Mouse (Mus musculus) midbrain, postnatal 0 days (tissue): ENCODE measurements at regions not wholly inside any gene's neighbourhood (a gene's known extent, or its start where the extent isn't known, plus 50 kb on each side); places are given as distances from the start of the nearest gene placed in this dataset.

Experiments
- ATAC-seq: fragments of 200-750 bp; cut with Nextera tagmentation; 2 replicates; pipeline ENCODE4 v1.8.0; 2017; ENCODE audit warnings: moderate number of reproducible peaks, mild to moderate bottlenecking, moderate TSS enrichment, moderate library complexity; ENCODE audit not compliant: low FRiP score
- DNase-seq: peaks from one replicate; pipeline ENCODE4 v3.0.0-alpha.2; 2015; ENCODE audit warnings: low spot score
- H3K27ac ChIP-seq: fragments of 300-500 bp; sonication (generic); 2 replicates; pipeline ENCODE4 v1.5.1; 2014; ENCODE audit warnings: low read depth, mild to moderate bottlenecking, low read length, mixed read lengths
- H3K27me3 ChIP-seq: fragments of 300-500 bp; sonication (generic); 2 replicates; pipeline ENCODE4 v1.6.1; 2014; ENCODE audit warnings: low read length, control low read depth, mixed read lengths; ENCODE audit not compliant: insufficient read depth
- H3K36me3 ChIP-seq: fragments of 300-500 bp; sonication (generic); 2 replicates; pipeline ENCODE4 v1.6.1; 2014; ENCODE audit warnings: low read length, control low read depth, mixed read lengths; ENCODE audit not compliant: insufficient read depth
- H3K4me1 ChIP-seq: fragments of 300-500 bp; sonication (generic); 2 replicates; pipeline ENCODE4 v1.6.1; 2014; ENCODE audit warnings: mild to moderate bottlenecking, control low read depth, antibody characterized with exemption, low read length, mixed read lengths; ENCODE audit not compliant: insufficient read depth
- H3K4me2 ChIP-seq: fragments of 300-500 bp; sonication (generic); 2 replicates; pipeline ENCODE4 v1.6.1; 2014; ENCODE audit warnings: low read depth, mild to moderate bottlenecking, low read length, mixed read lengths; ENCODE audit not compliant: poor library complexity, severe bottlenecking
- H3K4me3 ChIP-seq: fragments of 300-500 bp; sonication (generic); 2 replicates; pipeline ENCODE4 v1.5.1; 2014; ENCODE audit warnings: low read depth, mild to moderate bottlenecking, low read length, moderate library complexity
- H3K9ac ChIP-seq: fragments of 300-500 bp; sonication (generic); replicated peaks from 2 replicates; pipeline ENCODE4 v1.6.1; 2014; ENCODE audit warnings: mild to moderate bottlenecking, low read length, moderate library complexity, mixed read lengths; ENCODE audit not compliant: poor library complexity, severe bottlenecking
- H3K9me3 ChIP-seq: fragments of 300-500 bp; sonication (generic); 2 replicates; pipeline ENCODE4 v1.6.1; 2016; ENCODE audit warnings: low read length, control low read depth
- CTCF ChIP-seq: IDR thresholded peaks from 2 replicates; pipeline ENCODE4 v1.5.1; 2016; ENCODE audit warnings: antibody characterized with exemption, mild to moderate bottlenecking
- WGBS: fragments of 180-500 bp; shearing (Covaris S2); extraction: QIAGEN DNeasy Blood & Tissue Kit; methylation state at CpG from one replicate; pipeline ENCODE4 v1.1.7; 2014; 5-methylcytosine and 5-hydroxymethylcytosine counted together

DNA sequence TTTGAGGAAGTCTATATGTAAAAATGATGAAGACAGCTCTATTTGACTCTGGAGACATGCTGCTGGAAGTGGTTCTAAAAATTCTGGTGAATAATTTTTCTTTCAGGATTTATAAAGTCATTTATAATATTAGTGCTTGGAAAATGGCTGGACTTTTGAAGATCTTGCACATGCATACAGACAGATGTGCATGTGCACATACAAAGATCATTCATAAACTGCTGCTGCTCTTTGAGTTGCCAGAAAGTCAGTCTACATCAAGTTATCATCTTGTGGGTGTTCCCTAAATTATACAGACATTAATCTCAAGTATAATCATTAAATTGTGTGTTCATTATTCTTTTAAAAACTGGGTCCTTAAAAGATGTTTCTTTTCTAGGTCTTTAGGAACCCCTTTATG lies 1220.2 kb downstream of the Efnb2 start:
- Histone ChIP-seq H3K4me1 (no peaks in the 10 kb centered on the region), H3K4me3 (no peak overlapping the region), H3K27me3 (no peaks in the 10 kb centered on the region), H3K9me3 (no peaks in the 10 kb centered on the region), H3K9ac (no peak overlapping the region), H3K27ac (no peak overlapping the region), H3K36me3 (no peaks in the 10 kb centered on the region), H3K4me2 (no peak overlapping the region)
- no peak for TF ChIP-seq CTCF
- DNase-seq (no peak), ATAC-seq (no peak)

DNA sequence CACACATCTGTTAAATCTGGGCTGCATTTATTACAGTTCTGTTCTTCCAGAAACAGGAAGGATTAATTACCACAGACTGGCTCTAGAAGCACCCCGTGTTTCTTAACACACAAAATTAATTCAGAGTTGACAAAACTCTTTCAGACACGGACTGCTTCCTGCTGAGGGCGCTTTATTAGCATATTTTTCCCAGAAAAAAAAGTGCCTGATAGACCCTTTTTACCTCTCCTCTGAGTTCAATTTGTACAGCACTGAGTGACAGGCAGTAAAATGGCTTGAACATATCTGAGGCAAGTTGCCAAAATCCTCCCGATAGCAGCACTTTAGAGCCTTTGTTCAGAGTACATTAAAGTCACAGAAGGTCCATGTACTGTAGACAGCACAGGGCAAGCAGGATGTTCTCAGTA lies 1220.8 kb downstream of the Efnb2 start:
- Histone ChIP-seq H3K36me3 (no peaks in the 10 kb centered on the region), H3K4me1 (no peaks in the 10 kb centered on the region), H3K9me3 (no peaks in the 10 kb centered on the region), H3K4me2 (peak overlapping the region; percentile 32; the same call in 1 of the 2 replicates), H3K27me3 (no peaks in the 10 kb centered on the region), H3K9ac (no peak overlapping the region), H3K27ac (no peak overlapping the region), H3K4me3 (no peak overlapping the region)
- WGBS, result 3% methylated on average over 4 of the region's 4 CpGs
- TF ChIP-seq CTCF, result no peak
- ATAC-seq (peak; percentile 63), DNase-seq (peak; percentile 81)

DNA sequence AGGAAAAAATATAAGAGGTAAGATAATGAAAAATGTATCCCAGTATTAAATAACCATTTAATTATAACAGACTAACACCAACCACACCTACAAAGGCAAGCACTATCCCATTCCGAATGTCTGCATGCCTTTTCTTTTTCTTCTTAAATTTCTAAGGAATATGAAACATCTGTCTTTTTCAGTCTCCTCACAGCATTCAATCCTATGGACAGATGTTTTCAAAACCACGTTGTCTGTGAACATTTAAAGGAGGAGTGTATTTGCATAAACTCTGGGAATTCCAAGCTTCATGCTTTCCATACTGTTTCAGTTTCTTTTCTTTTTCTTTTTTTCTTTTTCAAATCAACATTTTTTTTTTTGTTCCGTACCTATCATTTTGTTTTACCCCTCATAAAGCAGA lies 1221.2 kb downstream of the Efnb2 start:
- ATAC-seq, result no peak
- Histone ChIP-seq H3K27ac (no peak overlapping the region), H3K36me3 (no peaks in the 10 kb centered on the region), H3K4me2 (no peak overlapping the region), H3K4me1 (no peaks in the 10 kb centered on the region), H3K4me3 (no peak overlapping the region), H3K9ac (no peak overlapping the region), H3K27me3 (no peaks in the 10 kb centered on the region), H3K9me3 (no peaks in the 10 kb centered on the region)
- DNase-seq, result no peak
- WGBS, result 15% methylated on average over 3 of the region's 3 CpGs
- no peak for TF ChIP-seq CTCF

DNA sequence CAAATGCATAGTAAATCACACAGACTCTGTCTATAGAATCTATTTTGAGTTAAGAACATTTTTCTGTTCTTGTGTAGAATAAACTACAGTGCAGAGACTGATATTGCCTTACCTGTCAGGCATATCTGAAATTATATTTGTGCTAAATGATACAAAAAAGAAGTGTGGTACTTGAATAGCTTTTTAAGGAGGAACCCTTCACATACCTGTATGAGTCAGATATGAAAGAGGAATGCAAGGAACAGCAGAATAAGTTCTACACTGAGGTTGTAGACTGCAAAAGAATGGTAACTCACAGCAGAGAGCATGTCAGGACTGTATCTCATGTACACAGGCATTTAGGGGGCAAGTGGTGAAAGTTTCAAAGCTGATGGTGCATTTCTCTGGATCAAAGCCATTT lies 1230.6 kb downstream of the Efnb2 start:
- Histone ChIP-seq H3K4me2 (no peak overlapping the region), H3K36me3 (no peaks in the 10 kb centered on the region), H3K9ac (no peak overlapping the region), H3K9me3 (no peaks in the 10 kb centered on the region), H3K27me3 (no peaks in the 10 kb centered on the region), H3K27ac (no peak overlapping the region), H3K4me1 (no peaks in the 10 kb centered on the region), H3K4me3 (no peak overlapping the region)
- no peak for TF ChIP-seq CTCF
- no peak for ATAC-seq
- DNase-seq, result no peak

DNA sequence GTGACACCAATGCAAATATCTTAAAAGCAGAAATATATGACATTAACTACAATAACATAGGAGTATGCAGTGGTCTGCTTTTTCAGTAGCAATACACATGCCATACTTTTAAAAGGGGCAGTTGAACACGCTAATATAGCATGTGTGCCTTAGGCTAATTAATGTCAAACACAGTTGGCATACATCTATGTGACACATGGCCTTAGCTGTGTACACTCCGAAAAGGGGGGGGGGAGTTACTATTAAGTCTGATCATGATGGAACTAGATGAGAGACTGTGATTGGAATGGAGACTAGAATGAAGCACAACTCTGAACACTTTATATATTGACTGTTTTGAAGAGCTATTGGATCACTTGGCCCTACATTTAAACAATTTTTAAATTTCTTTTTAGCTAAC lies 1262.9 kb downstream of the Efnb2 start:
- no peaks in the 10 kb centered on the region for H3K27me3 ChIP-seq
- 92% methylated on average over 2 of the region's 2 CpGs for WGBS
- no peaks in the 10 kb centered on the region for H3K36me3 ChIP-seq
- ATAC-seq (no peak), DNase-seq (no peak)
- no peak for TF ChIP-seq CTCF
- no peak overlapping the region for H3K4me2 ChIP-seq
- H3K9ac ChIP-seq, result no peak overlapping the region
- H3K4me1 ChIP-seq, result no peaks in the 10 kb centered on the region
- H3K27ac ChIP-seq, result no peak overlapping the region
- H3K4me3 ChIP-seq, result no peak overlapping the region
- no peaks in the 10 kb centered on the region for H3K9me3 ChIP-seq

DNA sequence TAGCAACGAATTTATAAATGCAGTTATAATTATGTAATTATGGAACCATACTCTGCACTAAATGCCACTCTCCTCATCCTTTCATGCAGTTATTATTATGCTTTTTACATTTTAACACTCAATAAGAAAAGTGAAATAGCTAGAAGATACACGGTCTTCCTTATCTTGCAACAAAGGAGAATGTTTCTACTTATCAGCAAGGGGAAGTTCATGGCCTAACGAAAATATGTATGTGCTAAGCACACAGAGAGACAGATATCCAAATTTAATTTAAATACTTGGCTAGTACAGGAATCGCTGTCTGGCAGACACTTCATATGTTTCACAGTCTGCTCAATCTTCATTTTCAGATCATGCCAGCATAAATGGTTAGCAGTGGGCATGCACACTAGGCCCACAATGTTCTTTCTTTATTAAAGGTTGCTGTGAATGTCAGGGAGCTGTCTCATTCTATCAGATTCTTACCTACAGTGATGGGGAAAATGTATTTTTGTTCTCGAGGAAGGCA lies 1263.6 kb downstream of the Efnb2 start:
- Histone ChIP-seq H3K27me3 (no peaks in the 10 kb centered on the region), H3K36me3 (no peaks in the 10 kb centered on the region), H3K4me3 (no peak overlapping the region), H3K4me2 (no peak overlapping the region), H3K9ac (no peak overlapping the region), H3K4me1 (no peaks in the 10 kb centered on the region), H3K9me3 (no peaks in the 10 kb centered on the region), H3K27ac (no peak overlapping the region)
- ATAC-seq (no peak), DNase-seq (no peak)
- WGBS, result 72% methylated on average over 5 of the region's 5 CpGs
- no peak for TF ChIP-seq CTCF
